ENCODE assay signal across 10 mouse cellular contexts in genomic region chr2:101600703-101601102, GRCm38 (mm10). TPM values are rescaled to one million over a fixed set of nuclear protein-coding genes. Genes with fewer than 3 reads are reported as not detected.
DNase-seq lines count a peak whose midpoint lies in the region; ATAC-seq and TF ChIP-seq lines count a peak whose summit lies in the region.
"Had no signal": no experiment of that assay in that cellular context is flagged by ENCODE, and none has a peak within 500 bp of the region (broad histone marks: within the 10 kb centered on the region; RNA-seq: fewer than 3 reads in every experiment).

No protein-coding gene starts in this region.

- H3K4me3 ChIP-seq in cortical plate, adult 2 months (ENCODE audit: insufficient read depth, low read length) = no peak overlapping the region
- no peak overlapping the region for H3K4me3 ChIP-seq in heart, embryonic 16.5 days (ENCODE audit: low read length)

- H3K27ac ChIP-seq in cortical plate, adult 2 months (ENCODE audit: insufficient read depth, low read length) = peak overlapping the region; percentile 91; the same call in 1 of the 2 replicates
- no peak overlapping the region; the same call in 1 of the 2 replicates for H3K27ac ChIP-seq in heart, embryonic 16.5 days (ENCODE audit: low read length)
- H3K27ac ChIP-seq: macrophage had no signal

- WGBS in heart, embryonic 16.5 days = 39% methylated on average over 8 of the region's 8 CpGs

- H3K27me3 ChIP-seq in heart, embryonic 16.5 days (ENCODE audit: control insufficient read depth, insufficient read depth, low read length) = no peaks in the 10 kb centered on the region

- H3K9ac ChIP-seq in heart, embryonic 16.5 days (ENCODE audit: low read length) = no peak overlapping the region; the same call in 1 of the 2 replicates

- H3K36me3 ChIP-seq in heart, embryonic 16.5 days (ENCODE audit: control insufficient read depth, insufficient read depth) = 0 out of 2 replicates have a peak, but pooled peaks cover 4% of the 10 kb centered on the region

- no peak for TF ChIP-seq POLR2A in cortical plate, adult 2 months (IDR thresholded peaks at IDR 0.05; ENCODE audit: extremely low read depth, insufficient read depth, low read length)

- DNase-seq in layer of hippocampus, adult 11-12 months (ENCODE audit: low spot score) = peak; percentile 36
- no peak for DNase-seq in layer of hippocampus, adult 9-11 months
- peak; percentile 6 to 13 for DNase-seq in adrenal gland, postnatal 36 days
- peak; percentile 35 to 69 for DNase-seq in kidney, postnatal 36 days
- DNase-seq in ovary, postnatal 14 days (ENCODE audit: low spot score) = peak; percentile 33
- DNase-seq in frontal cortex, postnatal 10 days (ENCODE audit: low spot score in 2 of 2) = no peak

- H3K9me3 ChIP-seq in heart, embryonic 16.5 days (replicated peaks; ENCODE audit: control insufficient read depth, low read length) = 0 out of 2 replicates have a peak, but pooled peaks cover 3% of the 10 kb centered on the region

- no peak; the same call in 1 of the 2 replicates for ATAC-seq in heart, embryonic 16.5 days (replicated peaks; ENCODE audit: extremely low read depth, insufficient read depth, low FRiP score)

- no peak for TF ChIP-seq CTCF in cortical plate, adult 2 months (IDR thresholded peaks at IDR 0.05; ENCODE audit: extremely low read depth, insufficient read depth, low read length)

- 0 out of 2 replicates have a peak overlapping the region, but pooled peaks have one; percentile 13 for H3K4me2 ChIP-seq in heart, embryonic 16.5 days (ENCODE audit: low read depth, low read length)

- peaks cover 5% of the 10 kb centered on the region; the same call in 1 of the 2 replicates for H3K4me1 ChIP-seq in cortical plate, adult 2 months (ENCODE audit: control insufficient read depth, insufficient read depth, low read length)
- 0 out of 2 replicates have a peak, but pooled peaks cover 5% of the 10 kb centered on the region for H3K4me1 ChIP-seq in heart, embryonic 16.5 days (ENCODE audit: control insufficient read depth, insufficient read depth, low read length)

RNA-seq across cellular contexts. Expression of gene Rag2, which starts 23.8 kb away (rescaled TPM):
- not detected for total RNA-seq in adrenal gland, postnatal 36 days (2021)
- not detected in 2 replicates for polyA plus RNA-seq in cortical plate, adult 2 months (2012; rRNA removed)
- 3.8 and 13.2 TPM in 2 replicates for polyA plus RNA-seq in heart, embryonic 16.5 days (2015; fragmentation: Nextera tagmentation; extraction: Ambion mirVana)
- total RNA-seq: ES-E14 had no signal
- polyA plus RNA-seq: macrophage had no signal

RNA-seq across cellular contexts. Expression of gene Rag1, which starts 48.6 kb away (rescaled TPM):
- total RNA-seq in adrenal gland, postnatal 36 days (2021) = not detected
- polyA plus RNA-seq in cortical plate, adult 2 months (2012; rRNA removed) = 0.04 and 0.06 TPM in 2 replicates
- 6.4 and 15.8 TPM in 2 replicates for polyA plus RNA-seq in heart, embryonic 16.5 days (2015; fragmentation: Nextera tagmentation; extraction: Ambion mirVana)
- total RNA-seq: ES-E14 had no signal
- polyA plus RNA-seq: macrophage had no signal

RNA-seq across cellular contexts. Expression of gene B230118H07Rik, which starts 48.6 kb away (rescaled TPM):
- 10 to 100 TPM; 19.7 to 34.6 TPM for total RNA-seq in adrenal gland, postnatal 36 days (2021)
- polyA plus RNA-seq in cortical plate, adult 2 months (2012; rRNA removed) = 38.4 and 42.2 TPM in 2 replicates
- 60.3 and 63.3 TPM in 2 replicates for polyA plus RNA-seq in heart, embryonic 16.5 days (2015; fragmentation: Nextera tagmentation; extraction: Ambion mirVana)

Comparison
In these comparisons a context has a peak if more than half of its experiments do, and no peak if none do; other contexts are left out.
1. DNase-seq: peak in layer of hippocampus, adult 11-12 months (single experiment), adrenal gland, postnatal 36 days (2 of 2), kidney, postnatal 36 days (2 of 2) and ovary, postnatal 14 days (single experiment); none in layer of hippocampus, adult 9-11 months (single experiment) and frontal cortex, postnatal 10 days (0 of 2).